Mouse (Mus musculus): Measurements from ENCODE around the gene Ube2h. TPM values are rescaled to one million over a fixed set of nuclear protein-coding genes. Genes with fewer than 3 reads are reported as not detected.

Gene Ube2h
- polyA plus RNA-seq, 1 experiment from 2014 or later = 34.2 TPM

- Histone ChIP-seq H3K27ac (no peak overlapping the region), H3K36me3 (peaks cover 79% of the 10 kb centered on the region), H3K9me3 (no peaks in the 10 kb centered on the region), H3K4me3 (no peak overlapping the region), H3K27me3 (ENCODE audit: insufficient read depth, poor library complexity, severe bottlenecking) (no peaks in the 10 kb centered on the region), H3K4me1 (replicated peaks) (no peaks in the 10 kb centered on the region)
- WGBS = 81% methylated on average over 1 of the region's 1 CpGs
- no peak for DNase-seq (ENCODE audit: low spot score)
Observed at GRCm38 (mm10) chr6:30257962-30258361, 46.4 kb downstream of the Ube2h start.

GRCm38 (mm10) chr6:30255846-30256245 is 48.5 kb downstream of the Ube2h start:
- Histone ChIP-seq H3K4me1 (replicated peaks) (no peaks in the 10 kb centered on the region), H3K27ac (no peak overlapping the region), H3K36me3 (peaks cover 79% of the 10 kb centered on the region), H3K27me3 (ENCODE audit: insufficient read depth, poor library complexity, severe bottlenecking) (no peaks in the 10 kb centered on the region), H3K4me3 (no peak overlapping the region), H3K9me3 (no peaks in the 10 kb centered on the region)
- no peak for DNase-seq (ENCODE audit: low spot score)
- 83% methylated on average over 1 of the region's 1 CpGs for WGBS

- Histone ChIP-seq H3K4me1 (replicated peaks) (no peaks in the 10 kb centered on the region), H3K27me3 (ENCODE audit: insufficient read depth, poor library complexity, severe bottlenecking) (no peaks in the 10 kb centered on the region), H3K9me3 (no peaks in the 10 kb centered on the region), H3K4me3 (no peak overlapping the region), H3K27ac (no peak overlapping the region), H3K36me3 (peaks cover 45% of the 10 kb centered on the region)
- no peak for DNase-seq (ENCODE audit: low spot score)
- WGBS = 93% methylated on average over 5 of the region's 5 CpGs
Observed at GRCm38 (mm10) chr6:30252271-30253010, 51.9 kb downstream of the Ube2h start.

GRCm38 (mm10) chr6:30248708-30249107 is 55.6 kb downstream of the Ube2h start:
- Histone ChIP-seq H3K9me3 (no peaks in the 10 kb centered on the region), H3K27me3 (ENCODE audit: insufficient read depth, poor library complexity, severe bottlenecking) (no peaks in the 10 kb centered on the region), H3K4me1 (replicated peaks) (no peaks in the 10 kb centered on the region), H3K4me3 (no peak overlapping the region), H3K36me3 (peaks cover 33% of the 10 kb centered on the region), H3K27ac (no peak overlapping the region)
- WGBS = 91% methylated on average over 3 of the region's 3 CpGs
- DNase-seq (ENCODE audit: low spot score) = no peak

- no peak for DNase-seq (ENCODE audit: low spot score)
- no peak overlapping the region for H3K27ac ChIP-seq
- no peaks in the 10 kb centered on the region for H3K27me3 ChIP-seq (ENCODE audit: insufficient read depth, poor library complexity, severe bottlenecking)
- no peak overlapping the region for H3K4me3 ChIP-seq
- peaks cover 14% of the 10 kb centered on the region for H3K36me3 ChIP-seq
- 94% methylated on average over 5 of the region's 5 CpGs for WGBS
- H3K9me3 ChIP-seq = no peaks in the 10 kb centered on the region
- no peaks in the 10 kb centered on the region for H3K4me1 ChIP-seq (replicated peaks)
Observed at GRCm38 (mm10) chr6:30245940-30246339, 58.4 kb downstream of the Ube2h start.

- H3K4me3 ChIP-seq = no peak overlapping the region
- WGBS = 97% methylated on average over 5 of the region's 5 CpGs
- DNase-seq (ENCODE audit: low spot score) = no peak
Observed at GRCm38 (mm10) chr6:30245397-30245796, 58.9 kb downstream of the Ube2h start.

GRCm38 (mm10) chr6:30243347-30244007 is 60.9 kb downstream of the Ube2h start:
- no peaks in the 10 kb centered on the region for H3K27me3 ChIP-seq (ENCODE audit: insufficient read depth, poor library complexity, severe bottlenecking)
- no peaks in the 10 kb centered on the region for H3K9me3 ChIP-seq
- WGBS = 92% methylated on average over 9 of the region's 9 CpGs
- no peak overlapping the region for H3K27ac ChIP-seq
- no peaks in the 10 kb centered on the region for H3K4me1 ChIP-seq (replicated peaks)
- no peak for DNase-seq (ENCODE audit: low spot score)
- peaks cover 34% of the 10 kb centered on the region for H3K36me3 ChIP-seq
- no peak overlapping the region for H3K4me3 ChIP-seq

More at GRCm38 (mm10) chr6:30245397-30245796, 58.9 kb downstream of the Ube2h start:
- peaks cover 20% of the 10 kb centered on the region for H3K36me3 ChIP-seq
- no peaks in the 10 kb centered on the region for H3K27me3 ChIP-seq (ENCODE audit: insufficient read depth, poor library complexity, severe bottlenecking)
- H3K27ac ChIP-seq = no peak overlapping the region
- H3K4me1 ChIP-seq (replicated peaks) = no peaks in the 10 kb centered on the region
- no peaks in the 10 kb centered on the region for H3K9me3 ChIP-seq

- Histone ChIP-seq H3K36me3 (peaks cover 34% of the 10 kb centered on the region), H3K27me3 (ENCODE audit: insufficient read depth, poor library complexity, severe bottlenecking) (no peaks in the 10 kb centered on the region), H3K4me3 (no peak overlapping the region), H3K9me3 (no peaks in the 10 kb centered on the region), H3K27ac (no peak overlapping the region), H3K4me1 (replicated peaks) (no peaks in the 10 kb centered on the region)
- 92% methylated on average over 4 of the region's 4 CpGs for WGBS
- no peak for DNase-seq (ENCODE audit: low spot score)
Observed at GRCm38 (mm10) chr6:30242928-30243327, 61.4 kb downstream of the Ube2h start.

GRCm38 (mm10) chr6:30240105-30240504 is 64.2 kb downstream of the Ube2h start:
- WGBS = 96% methylated on average over 7 of the region's 7 CpGs
- H3K4me3 ChIP-seq = no peak overlapping the region
- H3K36me3 ChIP-seq = peaks cover 42% of the 10 kb centered on the region
- no peaks in the 10 kb centered on the region for H3K27me3 ChIP-seq (ENCODE audit: insufficient read depth, poor library complexity, severe bottlenecking)
- no peaks in the 10 kb centered on the region for H3K4me1 ChIP-seq (replicated peaks)
- H3K9me3 ChIP-seq = no peaks in the 10 kb centered on the region
- H3K27ac ChIP-seq = no peak overlapping the region
- no peak for DNase-seq (ENCODE audit: low spot score)

GRCm38 (mm10) chr6:30239207-30239606 is 65.1 kb downstream of the Ube2h start:
- H3K27ac ChIP-seq = no peak overlapping the region
- 80% methylated on average over 6 of the region's 6 CpGs for WGBS
- H3K36me3 ChIP-seq = peaks cover 41% of the 10 kb centered on the region
- H3K27me3 ChIP-seq (ENCODE audit: insufficient read depth, poor library complexity, severe bottlenecking) = no peaks in the 10 kb centered on the region
- no peaks in the 10 kb centered on the region for H3K4me1 ChIP-seq (replicated peaks)
- no peak for DNase-seq (ENCODE audit: low spot score)
- H3K4me3 ChIP-seq = no peak overlapping the region
- no peaks in the 10 kb centered on the region for H3K9me3 ChIP-seq

- Histone ChIP-seq H3K4me3 (no peak overlapping the region), H3K9me3 (no peaks in the 10 kb centered on the region), H3K4me1 (replicated peaks) (no peaks in the 10 kb centered on the region), H3K36me3 (peaks cover 42% of the 10 kb centered on the region), H3K27ac (no peak overlapping the region), H3K27me3 (ENCODE audit: insufficient read depth, poor library complexity, severe bottlenecking) (no peaks in the 10 kb centered on the region)
- 98% methylated on average over 2 of the region's 2 CpGs for WGBS
- DNase-seq (ENCODE audit: low spot score) = no peak
Observed at GRCm38 (mm10) chr6:30238079-30238478, 66.3 kb downstream of the Ube2h start.

- no peak overlapping the region for H3K27ac ChIP-seq
- no peaks in the 10 kb centered on the region for H3K4me1 ChIP-seq (replicated peaks)
- H3K36me3 ChIP-seq = peaks cover 50% of the 10 kb centered on the region
- no peak overlapping the region for H3K4me3 ChIP-seq
- WGBS = 90% methylated on average over 1 of the region's 1 CpGs
- H3K9me3 ChIP-seq = no peaks in the 10 kb centered on the region
- no peaks in the 10 kb centered on the region for H3K27me3 ChIP-seq (ENCODE audit: insufficient read depth, poor library complexity, severe bottlenecking)
- DNase-seq (ENCODE audit: low spot score) = no peak
Observed at GRCm38 (mm10) chr6:30236564-30236963, 67.8 kb downstream of the Ube2h start.

- 92% methylated on average over 4 of the region's 4 CpGs for WGBS
- DNase-seq (ENCODE audit: low spot score) = no peak
- no peak overlapping the region for H3K4me3 ChIP-seq
Observed at GRCm38 (mm10) chr6:30231758-30232293, 72.5 kb downstream of the Ube2h start.

More at GRCm38 (mm10) chr6:30231758-30232293, 72.5 kb downstream of the Ube2h start:
- Histone ChIP-seq H3K9me3 (no peaks in the 10 kb centered on the region), H3K27ac (no peak overlapping the region), H3K27me3 (ENCODE audit: insufficient read depth, poor library complexity, severe bottlenecking) (no peaks in the 10 kb centered on the region), H3K36me3 (peaks cover 29% of the 10 kb centered on the region), H3K4me1 (replicated peaks) (no peaks in the 10 kb centered on the region)
